Mouse (Mus musculus): ENCODE results near the gene Lrrc29.
"Not testable (repeated sequence)": the region's sequence is repeated elsewhere in the genome, so short reads cannot be mapped to it uniquely, and the experiment has no call there.

Gene Lrrc29

DNA sequence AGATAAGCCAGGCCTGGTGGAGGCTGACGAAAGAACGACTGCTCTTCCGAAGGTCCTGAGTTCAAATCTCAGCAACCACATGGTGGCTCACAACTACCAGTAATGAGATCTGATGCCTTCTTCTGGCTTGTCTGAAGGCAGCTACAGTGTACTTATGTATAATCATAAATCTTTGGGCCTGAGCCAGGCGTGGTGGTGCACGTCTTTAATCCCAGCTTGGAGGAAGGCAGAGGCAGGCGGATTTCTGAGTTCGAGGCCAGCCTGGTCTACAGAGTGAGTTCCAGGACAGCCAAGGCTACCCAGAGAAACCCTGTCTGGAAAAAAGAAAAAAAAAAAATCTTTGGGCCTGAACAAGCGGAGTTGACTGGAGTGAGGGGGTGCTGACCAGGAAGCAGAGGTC, 34.7 kb downstream of the Lrrc29 start:
- not testable (repeated sequence) for DNase-seq (ENCODE audit: low read depth, low spot score)

DNA sequence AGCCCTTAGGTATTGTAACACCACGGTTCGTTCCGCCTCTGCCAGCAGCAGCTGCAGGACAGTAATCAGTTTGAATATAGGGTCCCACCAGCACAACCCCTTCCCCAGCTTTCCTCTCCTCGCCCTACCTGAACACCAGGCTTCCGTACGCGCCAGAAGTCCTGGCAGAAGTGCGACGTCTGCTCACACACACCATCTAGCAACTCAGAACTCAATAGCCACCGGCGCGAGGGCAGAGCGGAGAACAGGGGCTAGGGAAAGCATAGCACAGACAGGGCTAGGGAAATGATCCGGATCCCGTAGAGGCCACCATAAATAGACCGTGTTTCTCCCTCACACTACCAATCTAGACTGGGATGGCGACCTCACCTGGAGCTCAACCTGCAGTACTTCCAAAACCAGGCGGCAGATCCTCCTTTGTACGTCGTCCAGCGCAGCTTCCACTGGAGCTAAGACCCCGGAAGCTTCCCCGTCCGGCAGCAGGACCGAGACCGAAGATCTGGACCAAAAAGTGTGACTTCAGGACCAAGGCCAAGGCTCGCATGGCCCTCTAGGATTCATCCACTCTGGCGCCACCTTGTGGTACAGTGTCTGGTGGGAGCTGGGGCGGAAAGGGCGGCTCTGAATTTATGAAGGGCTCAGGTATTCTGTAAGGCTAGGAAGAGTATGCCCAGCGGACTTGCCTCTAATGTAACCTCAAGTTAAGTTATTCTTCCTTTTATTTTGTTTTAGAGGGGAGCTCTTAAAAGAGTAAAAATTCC, 35.3 kb downstream of the Lrrc29 start:
- peak; percentile 93 for DNase-seq (ENCODE audit: low read depth, low spot score)

DNA sequence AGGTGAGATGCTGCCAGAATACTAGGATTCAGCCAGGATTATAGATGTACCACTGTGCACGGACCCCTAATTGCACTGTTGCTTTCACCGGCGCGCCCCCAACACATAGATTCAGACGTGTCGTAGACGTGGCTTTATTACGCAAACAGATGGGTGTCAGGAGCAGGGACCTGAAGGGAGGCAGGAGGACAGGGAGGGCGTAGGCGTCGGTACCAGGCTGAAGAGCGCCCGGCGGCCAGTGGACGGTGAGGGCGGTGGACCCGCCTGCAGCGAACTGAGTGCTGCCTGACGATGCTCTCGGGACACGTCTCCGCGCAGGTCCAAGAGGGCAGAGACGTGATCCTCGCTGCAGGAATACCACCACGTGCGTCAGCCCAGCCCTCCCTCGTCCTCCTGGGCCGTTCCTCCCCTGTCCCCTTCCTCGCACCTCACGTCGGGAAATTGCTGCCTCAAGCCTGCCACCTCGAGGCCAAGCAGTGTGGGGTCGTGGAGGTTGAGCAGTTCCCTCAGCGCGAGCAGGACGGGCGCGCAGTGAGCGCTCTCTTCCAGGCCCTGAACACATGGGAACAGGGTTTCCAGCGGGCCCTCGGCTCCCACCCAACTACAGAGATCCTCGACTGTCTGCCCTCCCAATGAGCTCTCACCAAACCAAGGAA, 36.1 kb downstream of the Lrrc29 start, which contains the start of gene 4931428F04Rik:
TSS of gene 4931428F04Rik (minus strand) at position 60 of the 656 bp plus-strand sequence.
- peak; percentile 88 for DNase-seq (ENCODE audit: low read depth, low spot score)

DNA sequence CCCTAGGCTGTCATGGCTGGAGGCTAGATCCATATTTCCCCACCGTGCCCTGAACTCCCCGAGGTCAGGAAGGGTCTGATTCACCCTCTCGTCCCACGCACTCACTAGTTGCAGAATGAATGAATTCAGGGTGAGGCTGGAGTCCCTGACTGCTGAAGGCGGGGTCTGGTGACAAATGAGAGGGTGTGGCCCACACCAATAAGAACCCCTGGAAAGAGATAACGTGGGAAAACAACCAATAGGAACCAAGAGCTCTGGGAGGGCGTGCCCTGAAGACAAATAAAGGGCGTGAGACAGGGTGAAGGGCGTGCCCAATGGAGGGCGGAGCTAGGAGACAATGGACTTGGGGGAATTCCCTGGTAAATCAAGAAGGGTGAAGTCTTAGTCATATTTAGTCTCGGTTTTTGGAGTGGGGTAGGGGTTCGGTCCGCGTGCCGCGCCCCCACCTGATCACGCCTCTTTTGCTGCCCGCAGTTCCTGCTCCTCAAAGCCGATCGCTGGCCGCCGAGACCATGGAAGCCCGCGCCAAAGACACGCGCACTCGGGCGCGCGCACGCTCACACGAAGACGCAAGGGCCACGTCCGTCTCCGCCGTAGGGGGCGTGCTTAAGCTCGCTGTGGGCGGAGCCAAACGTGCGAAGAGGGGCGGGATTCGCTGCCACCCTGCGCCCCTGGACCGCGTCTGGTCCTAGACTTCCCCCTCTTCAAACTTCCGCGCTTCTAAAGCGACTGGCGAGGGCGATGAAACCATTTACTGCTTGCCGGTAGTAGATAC, 36.9 kb downstream of the Lrrc29 start:
- DNase-seq (ENCODE audit: low read depth, low spot score), result peak; percentile 99

- DNase-seq (ENCODE audit: low read depth, low spot score), result no peak
Observed at GRCm38 (mm10) chr8:105288231-105288630, 37.8 kb downstream of the Lrrc29 start.

DNA sequence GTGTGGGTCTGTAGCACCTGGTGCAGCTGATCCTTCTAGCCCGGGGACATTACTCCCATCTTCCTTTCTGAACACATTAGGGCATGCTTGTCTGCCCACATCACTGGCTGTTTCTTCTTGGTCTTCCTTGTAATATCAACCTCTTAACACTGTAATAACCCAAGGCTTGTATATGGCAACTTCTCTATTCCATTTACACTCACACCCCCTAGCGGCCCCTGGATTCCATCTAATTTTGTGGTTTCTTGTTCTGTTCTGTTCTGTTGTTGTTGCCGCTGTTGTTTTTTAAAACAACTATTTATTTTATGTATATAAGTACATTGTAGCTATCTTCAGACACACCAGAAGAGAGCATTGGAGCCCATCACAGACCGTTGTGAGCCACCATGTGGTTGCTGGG, 39.2 kb downstream of the Lrrc29 start:
- DNase-seq (ENCODE audit: low read depth, low spot score), result no peak

- DNase-seq (ENCODE audit: low read depth, low spot score), result no peak
Observed at GRCm38 (mm10) chr8:105285514-105285913, 40.6 kb downstream of the Lrrc29 start.

DNA sequence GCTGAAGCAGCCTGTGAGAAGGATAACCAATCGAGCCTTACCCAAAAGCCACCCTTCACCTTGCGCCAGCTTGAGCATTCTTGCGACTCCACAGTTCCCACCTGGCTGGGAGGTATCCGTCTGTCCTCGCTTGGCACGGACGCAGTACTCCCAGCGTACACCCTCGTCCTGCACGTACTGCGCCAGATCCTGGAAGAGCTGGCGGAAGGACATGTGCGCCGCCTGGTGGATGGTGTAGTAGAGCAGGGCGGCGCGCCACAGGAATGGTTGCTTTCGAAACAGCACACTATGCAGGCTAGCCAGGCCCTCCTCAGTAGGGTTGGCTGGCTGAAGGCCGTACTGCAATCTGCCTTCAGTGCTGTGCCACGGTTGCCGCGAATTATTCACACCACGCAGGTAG, 43.0 kb downstream of the Lrrc29 start:
- DNase-seq (ENCODE audit: low read depth, low spot score), result peak; percentile 91

- DNase-seq (ENCODE audit: low read depth, low spot score), result no peak
Observed at GRCm38 (mm10) chr8:105282239-105282638, 43.8 kb downstream of the Lrrc29 start.

GRCm38 (mm10) chr8:105281821-105282220, 44.3 kb downstream of the Lrrc29 start:
- no peak for DNase-seq (ENCODE audit: low read depth, low spot score)

DNA sequence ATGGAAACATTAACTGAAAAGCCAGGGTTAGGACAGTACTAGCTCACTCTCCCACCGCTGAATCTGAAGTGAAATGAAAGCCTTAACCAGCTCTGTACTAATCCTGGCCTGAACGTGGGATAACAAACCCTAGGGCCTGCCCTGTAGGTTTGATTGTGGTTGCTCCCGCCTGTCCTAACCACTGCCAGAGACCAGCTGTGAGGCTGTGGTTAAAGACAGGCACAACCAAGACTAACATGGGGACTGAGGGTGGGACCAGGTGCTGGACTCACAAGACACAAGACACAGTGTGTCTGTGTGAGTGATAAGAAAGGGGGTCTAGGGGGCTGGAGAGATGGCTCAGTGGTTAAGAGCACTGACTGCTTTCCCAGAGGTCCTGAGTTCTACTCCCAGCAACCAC, 45.5 kb downstream of the Lrrc29 start:
- DNase-seq (ENCODE audit: low read depth, low spot score), result no peak

DNA sequence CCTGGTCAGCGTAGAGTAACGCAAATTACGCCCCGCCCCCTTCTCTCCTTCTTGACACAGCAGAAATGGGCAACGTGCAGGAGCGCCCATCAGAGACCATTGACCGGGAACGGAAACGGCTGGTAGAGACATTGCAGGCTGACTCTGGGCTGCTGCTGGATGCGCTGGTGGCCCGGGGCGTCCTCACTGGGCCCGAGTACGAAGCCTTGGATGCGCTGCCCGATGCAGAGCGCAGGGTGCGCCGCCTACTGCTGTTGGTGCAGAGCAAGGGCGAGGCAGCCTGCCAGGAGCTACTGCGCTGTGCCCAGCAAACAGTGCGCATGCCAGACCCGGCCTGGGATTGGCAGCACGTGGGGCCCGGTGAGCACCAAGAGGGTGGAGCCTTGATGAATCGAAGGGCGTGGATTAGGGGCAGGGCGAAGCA, 47.2 kb downstream of the Lrrc29 start:
- no peak for DNase-seq (ENCODE audit: low read depth, low spot score)

DNA sequence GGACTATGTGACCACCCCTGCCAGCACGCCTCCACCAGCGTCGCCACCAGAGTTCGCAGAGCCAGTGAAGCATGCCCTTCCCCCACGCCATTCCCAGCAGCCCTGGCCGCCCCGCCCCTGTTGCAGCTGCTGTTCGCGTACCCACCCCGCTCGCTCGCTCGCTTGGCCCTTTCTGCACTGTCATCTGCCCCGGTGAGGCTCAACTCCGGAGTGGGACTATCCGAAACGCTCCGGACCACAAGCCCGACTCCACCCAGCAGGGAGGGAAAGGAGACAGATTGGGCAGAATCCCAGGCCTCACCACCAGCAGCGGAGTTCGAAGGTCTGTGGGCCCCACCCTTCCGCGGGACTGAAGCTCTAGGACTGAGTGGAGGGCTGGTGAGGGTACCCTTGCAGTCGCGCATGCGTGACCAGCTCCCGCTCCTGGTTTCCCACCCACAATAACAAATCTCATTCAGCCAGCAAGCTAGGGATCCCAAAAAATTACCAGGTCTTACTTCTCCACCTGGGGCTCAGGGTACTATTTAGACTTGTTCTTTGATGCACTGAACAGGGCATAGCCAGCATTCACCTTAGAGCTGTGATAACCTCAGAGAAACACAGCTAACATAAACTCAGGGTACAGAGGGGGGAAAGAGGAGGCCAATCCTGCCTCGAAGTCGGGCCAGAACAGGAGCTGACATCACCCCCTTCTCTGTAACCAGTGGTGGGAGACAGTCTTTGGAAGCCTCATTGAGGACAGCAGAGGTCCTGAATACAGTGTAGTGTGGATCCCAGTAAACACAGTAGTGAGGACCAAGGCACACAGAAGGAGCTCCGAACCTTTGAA, 49.6 kb downstream of the Lrrc29 start:
- peak; percentile 88 for DNase-seq (ENCODE audit: low read depth, low spot score)

DNA sequence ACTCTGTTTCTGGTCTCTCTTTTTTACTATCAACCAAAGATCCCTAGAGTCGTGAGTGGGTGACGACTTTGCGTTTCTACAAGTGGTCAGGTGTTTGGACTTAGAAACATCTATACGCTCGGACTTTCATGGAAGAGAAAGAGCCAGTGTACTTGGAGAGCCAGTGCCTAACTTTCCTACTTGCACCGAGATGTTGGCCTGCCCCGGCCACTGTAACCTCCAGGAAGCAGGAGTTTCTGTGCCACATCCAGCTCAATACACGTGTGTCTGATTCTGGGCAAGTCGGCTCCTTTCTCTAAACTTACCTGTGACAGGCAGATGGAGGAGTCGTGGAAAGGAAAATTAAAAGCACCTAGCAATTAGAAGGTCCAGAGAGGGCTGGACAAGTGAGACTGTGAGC, 50.2 kb downstream of the Lrrc29 start, which contains the start of gene Nol3:
TSS of gene Nol3 (plus strand) at position 301 of the 400 bp plus-strand sequence.
- no peak for DNase-seq (ENCODE audit: low read depth, low spot score)

DNA sequence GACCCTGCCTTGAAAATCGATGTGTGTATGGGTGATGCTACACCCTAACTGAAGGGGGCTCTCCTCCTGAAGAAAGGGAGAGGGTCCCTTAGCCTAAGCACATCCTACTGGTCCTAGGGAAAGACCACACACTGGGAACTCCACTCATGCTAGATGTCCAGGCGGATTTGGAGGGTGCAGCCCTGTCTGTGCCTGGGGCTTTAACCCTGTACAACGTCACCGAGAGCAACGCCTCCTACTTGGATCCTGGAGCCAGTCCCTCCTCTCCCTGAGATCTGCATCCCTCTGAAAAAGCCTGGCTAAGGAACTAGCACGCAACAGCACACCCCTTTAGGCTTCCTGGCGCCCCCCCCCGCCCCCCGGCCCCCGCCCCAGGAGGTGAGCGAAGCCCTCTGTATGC, 50.7 kb downstream of the Lrrc29 start:
- DNase-seq (ENCODE audit: low read depth, low spot score), result no peak

- no peak for DNase-seq (ENCODE audit: low read depth, low spot score)
Observed at GRCm38 (mm10) chr8:105270916-105271186, 55.2 kb downstream of the Lrrc29 start.

DNA sequence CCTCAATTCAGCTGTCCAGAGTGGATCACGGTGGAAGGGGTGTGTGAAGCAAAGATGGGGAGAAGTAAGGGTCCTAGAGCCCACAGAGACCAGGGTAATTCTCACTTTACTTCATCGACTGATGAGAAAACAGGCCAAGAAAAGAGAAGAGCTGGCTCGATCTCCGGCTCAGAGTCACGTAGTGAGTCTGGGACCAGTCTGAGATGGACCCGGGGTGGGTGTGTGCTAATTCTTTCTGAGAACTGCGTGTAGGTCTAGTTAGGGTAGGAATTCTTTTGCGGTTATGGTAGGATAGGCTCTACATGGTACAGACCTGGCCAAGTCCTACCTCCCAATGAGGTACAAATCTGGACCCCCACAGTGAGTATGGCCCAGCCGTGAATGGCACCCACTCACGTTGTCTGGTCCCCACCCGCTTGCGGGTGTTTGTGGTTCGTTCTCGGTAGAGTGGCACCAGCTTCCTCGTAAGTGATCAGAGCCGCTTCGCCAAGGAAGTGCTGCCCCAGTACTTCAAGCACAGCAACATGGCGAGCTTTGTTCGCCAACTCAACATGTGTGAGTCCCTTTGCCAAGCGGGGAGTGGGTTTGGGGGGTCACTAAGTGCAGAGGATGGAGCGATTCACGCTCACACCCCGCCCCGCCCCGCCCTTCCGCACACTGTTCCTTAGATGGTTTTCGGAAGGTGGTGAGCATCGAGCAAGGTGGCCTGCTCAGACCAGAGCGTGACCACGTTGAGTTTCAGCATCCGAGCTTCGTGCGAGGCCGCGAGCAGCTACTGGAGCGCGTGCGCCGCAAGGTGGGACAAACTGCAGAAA, 55.8 kb downstream of the Lrrc29 start:
- DNase-seq (ENCODE audit: low read depth, low spot score), result no peak

GRCm38 (mm10) chr8:105269461-105269947, 56.6 kb downstream of the Lrrc29 start, which contains the start of gene Hsf4:
TSS of gene Hsf4 (plus strand) at chr8:105269801.
- no peak for DNase-seq (ENCODE audit: low read depth, low spot score)

GRCm38 (mm10) chr8:105269075-105269458, 57.0 kb downstream of the Lrrc29 start:
- DNase-seq (ENCODE audit: low read depth, low spot score), result no peak

DNA sequence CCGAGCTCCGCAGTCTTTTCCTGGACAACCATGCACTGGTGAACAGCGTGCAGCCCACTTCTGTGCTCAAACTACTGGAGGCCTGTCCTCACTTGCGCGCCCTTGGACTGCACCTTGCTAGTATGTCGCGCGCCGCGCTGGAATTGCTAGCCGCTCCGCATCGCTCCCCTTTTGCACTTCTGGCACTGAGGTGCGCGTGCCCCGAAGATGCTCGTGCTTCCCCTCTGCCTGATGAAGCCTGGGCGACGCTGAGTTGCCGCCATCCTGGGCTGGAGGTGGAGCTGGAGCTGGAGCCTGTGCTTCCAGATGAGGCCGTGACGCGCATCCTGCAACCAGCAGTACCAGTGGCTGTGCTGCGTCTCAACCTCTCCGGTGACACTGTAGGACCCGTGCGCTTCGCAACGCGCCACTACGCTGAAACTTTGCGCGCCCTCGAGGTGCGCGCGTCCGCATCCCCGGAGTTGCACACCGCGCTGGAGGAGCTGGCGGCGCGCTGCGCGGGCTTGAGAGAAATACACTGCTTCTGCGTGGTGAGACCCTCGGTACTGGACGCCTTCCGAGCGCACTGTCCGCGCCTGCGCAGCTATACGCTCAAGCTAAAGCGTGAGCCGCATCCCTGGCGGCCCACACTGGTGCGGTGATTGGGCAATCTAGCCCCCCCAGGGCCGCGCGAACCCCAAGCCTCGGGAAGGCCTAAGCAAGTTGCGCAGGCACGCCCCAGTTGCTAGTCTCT, 57.6 kb downstream of the Lrrc29 start:
- peak; percentile 94 for DNase-seq (ENCODE audit: low read depth, low spot score)

All from ES-CJ7 (cell line).